Mouse (Mus musculus) layer of hippocampus, postnatal 14 days (tissue): ENCODE results near the gene Rps11. TPM values are rescaled to one million over a fixed set of nuclear protein-coding genes. Genes with fewer than 3 reads are reported as not detected.
"Not testable (repeated sequence)": the region's sequence is repeated elsewhere in the genome, so short reads cannot be mapped to it uniquely, and the experiment has no call there.

Experiments used
- DNase-seq, 2 experiments: peaks; one replicate each; pipeline ENCODE4 v3.0.0; 2021 to 2022; ENCODE audit warnings: low spot score in 2 of 2, mixed read lengths in 1 of 2
- total RNA-seq, 2 experiments: library from RNA; stranded (reverse); gene quantifications; 2 replicates each; pipeline ENCODE4 v1.2.3; 2021

Rps11 gene
- total RNA-seq, 2 experiments from 2014 or later, result 427 to 461 TPM

- DNase-seq, result no peak
Measured at GRCm38 (mm10) chr7:45134544-45135026, 10.3 kb upstream of the Rps11 start.

DNA sequence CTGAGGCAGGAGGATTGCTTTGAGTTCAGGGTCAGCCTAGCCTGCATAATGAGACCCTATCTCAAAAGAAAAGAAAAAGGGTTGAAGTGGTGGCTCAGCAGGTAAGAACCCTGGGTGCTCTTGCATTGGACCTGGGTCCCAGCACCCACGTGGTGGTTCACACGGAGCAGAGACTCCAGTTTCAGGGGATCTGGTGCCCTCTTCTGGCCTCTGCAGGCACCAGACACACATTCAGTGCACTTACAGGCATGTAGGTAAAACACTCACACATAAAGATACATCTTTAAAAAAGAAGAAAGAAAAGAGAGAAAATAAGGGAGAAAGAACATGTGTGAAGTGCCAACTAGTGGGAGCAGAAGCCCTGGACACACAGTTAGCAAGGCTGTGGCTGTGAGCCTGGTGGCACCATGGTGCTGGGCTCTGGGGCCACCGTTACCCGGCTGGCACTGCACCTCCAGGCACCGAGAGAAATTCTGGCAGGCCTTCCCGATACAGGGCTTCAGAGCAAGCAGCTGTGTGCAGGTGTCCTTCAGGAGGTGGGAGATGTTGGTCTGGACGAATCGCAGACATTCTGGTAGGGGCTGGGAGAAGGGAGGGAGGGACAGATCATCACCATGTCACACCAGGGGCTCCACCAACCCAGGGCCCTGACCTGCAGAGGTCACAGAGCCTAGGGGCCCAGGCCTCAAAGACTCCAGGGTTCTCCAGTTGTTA lies 9.4 kb upstream of the Rps11 start:
- DNase-seq, result no peak

DNA sequence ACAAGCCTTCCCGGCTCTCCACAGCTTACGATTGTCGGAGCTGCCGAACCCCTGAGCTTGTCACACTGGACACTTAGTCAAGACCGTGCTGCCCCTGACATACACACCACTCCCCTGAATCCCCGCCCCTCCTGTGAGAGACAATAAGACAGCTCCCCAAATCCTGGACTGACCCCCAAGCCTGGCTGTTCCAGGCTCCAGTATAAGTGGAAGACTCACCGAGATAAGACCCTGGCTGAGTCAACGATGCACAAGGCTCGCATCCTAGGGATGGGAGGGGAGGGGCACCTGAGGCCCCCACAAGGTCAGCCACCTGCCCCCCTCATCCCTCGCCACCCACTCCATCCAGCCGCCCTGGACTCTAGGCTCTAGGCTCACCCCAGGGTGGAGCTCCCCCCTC lies 7.6 kb upstream of the Rps11 start:
- no peak for DNase-seq

DNA sequence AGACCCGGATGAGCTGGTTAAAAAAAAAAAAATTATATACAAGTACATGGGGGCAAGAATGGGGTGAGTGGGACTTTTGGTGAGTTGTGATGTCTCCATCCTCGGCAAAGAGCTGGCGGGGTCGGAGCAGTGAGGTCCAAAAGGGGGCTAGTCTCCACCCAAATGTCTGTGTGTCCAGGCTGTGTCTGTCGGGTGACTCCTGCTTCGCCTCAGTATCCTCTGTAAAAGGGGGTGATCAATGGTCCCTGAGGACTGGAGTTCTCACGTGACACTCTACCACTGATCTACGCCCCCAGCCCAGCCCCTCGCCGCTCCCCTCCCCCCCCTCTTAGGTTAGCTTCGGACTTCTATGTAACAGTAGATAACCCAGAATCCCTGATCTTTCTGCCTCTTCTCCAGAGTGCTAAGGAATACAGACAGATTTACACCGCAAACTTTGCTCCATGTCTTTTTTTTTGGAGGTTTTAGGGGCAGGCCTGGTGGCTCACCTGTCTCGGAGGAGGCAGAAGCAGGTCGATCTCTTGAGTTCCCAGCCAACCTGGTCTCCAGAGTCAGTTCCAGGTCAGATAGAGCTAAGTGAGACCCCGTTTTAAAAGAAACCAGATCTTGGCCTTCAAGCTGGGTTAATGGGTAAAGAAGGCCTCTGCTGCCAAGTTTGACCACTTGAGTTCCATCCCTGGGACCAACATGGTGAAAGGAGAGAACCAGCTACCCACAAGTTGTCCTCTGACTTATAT lies 5.7 kb upstream of the Rps11 start:
- no peak for DNase-seq

DNA sequence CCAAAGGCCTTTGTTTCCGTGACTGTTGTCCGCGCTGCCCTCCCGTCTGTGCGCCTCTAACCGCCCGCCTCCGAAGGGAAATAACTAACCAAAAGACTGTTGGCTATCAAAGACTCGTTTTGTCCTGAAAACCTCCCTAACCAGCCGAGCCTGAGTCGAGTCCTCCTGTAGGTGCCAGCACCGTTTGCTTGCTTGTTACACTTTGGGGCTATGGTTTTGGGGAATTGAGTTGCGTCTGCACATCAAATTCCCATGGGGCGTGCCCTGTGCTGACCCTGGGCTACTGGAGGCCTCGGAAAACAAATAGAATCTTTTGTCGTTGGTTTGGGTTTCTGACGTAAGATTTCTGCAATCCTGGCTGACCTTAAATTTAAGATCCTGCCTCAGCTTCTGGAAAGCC lies 5.1 kb upstream of the Rps11 start:
- DNase-seq, result no peak

- DNase-seq, result peak; percentile 99 to 100
Measured at GRCm38 (mm10) chr7:45128624-45129246, 4.5 kb upstream of the Rps11 start, which contains the start of gene Rpl13a. Rpl13a (minus strand) TSS chr7:45128761.

DNA sequence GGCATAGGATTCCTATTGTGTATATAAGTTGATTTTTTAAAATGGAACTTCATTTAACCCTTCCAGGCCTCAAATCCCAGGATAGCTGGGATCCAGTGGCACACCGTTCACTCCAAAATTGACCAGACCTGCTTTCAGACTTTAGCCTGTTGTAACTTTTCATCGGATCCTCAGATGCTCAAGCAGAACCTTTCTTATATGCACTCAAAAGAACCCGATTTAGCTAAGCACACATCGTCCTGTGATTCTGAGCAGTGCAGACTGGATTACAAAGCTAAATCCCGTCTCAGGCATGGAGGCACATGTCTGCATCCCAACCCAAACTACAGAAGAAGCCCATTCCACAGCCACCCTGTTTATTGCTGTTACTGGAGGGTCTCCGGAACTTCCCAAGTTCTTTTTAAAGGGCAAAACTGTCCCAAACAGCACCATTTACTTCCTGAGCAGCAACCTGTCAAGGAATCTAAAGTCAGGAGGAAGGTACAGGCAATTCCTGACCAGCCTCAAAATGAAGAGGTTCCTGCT lies 3.5 kb upstream of the Rps11 start:
- no peak for DNase-seq

DNA sequence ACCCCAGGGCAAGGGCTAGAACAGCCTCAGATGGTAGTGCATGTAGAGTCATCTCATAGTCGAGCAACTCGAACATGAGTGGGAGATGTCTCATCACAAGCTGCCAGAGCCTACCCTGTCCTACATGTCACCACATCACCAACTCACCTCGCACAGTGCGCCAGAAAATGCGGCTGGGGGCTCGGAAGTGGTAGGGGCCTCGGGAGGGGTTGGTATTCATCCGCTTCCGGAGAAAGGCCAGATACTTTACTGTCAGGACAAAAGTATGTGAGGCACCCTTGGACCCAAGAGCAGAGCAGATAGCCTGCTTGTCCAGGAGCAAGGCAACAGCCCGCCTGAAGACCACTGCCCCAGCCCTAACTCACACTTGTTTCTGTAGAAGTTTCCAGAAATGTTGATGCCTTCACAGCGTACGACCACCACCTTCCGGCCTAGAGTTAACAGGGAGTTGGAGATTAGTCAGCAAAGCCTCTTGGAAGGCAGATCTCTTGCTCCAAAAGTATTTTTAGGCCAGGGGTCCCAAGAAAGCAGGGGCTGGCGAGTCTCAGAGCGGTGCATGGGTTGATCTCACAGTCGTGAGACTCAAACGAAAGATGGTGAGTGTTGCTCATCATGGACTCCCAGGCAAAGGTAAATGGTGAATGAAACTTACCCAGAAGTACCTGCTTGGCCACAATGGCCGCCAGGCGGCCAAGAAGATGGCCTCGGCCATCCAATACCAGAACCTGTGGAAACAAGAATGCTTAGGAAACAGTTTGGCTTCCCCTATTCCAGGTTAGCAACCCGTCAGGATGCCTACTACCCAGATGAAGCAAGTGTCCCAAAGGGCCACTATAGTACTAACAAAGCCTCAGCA lies 2.8 kb upstream of the Rps11 start:
- DNase-seq, result no peak

DNA sequence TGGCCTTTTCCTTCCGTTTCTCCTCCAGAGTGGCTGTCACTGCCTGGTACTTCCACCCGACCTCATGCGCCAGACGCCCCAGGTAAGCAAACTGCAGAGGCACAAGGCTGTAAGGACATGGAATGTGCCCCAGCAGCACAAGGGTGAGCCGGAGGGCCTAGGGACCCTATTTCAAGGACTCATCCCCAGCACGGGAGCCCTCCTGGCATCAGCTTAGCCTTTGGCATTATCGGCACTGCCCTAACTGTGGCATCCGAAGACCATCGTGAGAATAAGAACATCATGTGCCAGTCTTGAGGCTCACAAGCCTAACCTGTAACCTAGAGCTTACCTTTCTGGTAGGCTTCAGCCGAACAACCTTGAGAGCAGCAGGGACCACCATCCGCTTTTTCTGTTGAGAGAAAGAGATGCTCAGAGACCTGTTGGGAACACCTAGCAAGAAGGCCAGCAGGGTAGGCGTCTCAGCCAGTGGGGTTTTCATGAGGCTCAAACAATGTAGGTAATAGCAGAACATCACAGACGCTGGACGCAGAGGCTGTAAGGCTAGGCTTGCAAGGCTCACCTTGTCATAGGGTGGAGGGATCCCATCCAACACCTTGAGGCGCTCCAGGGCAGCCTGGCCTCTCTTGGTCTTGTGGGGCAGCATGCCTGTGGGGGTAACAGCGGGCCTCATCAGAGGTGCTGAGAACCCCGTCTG lies 2.1 kb upstream of the Rps11 start:
- no peak for DNase-seq

GRCm38 (mm10) chr7:45125649-45126048 lies 1.4 kb upstream of the Rps11 start:
- DNase-seq, result not testable (repeated sequence)

DNA sequence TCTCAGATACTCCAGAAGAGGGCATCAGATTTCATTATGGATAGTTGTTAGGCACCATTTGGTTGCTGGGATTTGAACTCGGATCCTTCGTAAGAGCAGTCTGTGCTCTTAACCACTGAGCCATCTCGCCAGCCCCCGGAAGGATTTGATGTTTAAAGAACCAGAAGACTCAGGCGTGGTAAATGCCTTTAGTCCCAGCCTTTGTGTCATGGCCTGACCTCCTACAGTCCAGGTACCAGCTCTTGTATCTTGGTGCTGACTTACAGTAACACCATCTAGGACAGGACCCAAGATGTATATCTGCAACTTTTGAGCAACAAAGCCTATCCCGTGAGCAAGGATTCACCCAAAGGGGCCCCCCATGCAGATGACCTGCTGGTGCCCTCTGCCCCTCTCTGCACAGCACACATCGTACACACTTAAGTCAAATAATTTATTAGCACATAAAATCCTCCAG lies 933 bp upstream of the Rps11 start:
- DNase-seq, result no peak

- no peak for DNase-seq
Measured at GRCm38 (mm10) chr7:45123186-45123570, 1.1 kb downstream of the Rps11 start.

DNA sequence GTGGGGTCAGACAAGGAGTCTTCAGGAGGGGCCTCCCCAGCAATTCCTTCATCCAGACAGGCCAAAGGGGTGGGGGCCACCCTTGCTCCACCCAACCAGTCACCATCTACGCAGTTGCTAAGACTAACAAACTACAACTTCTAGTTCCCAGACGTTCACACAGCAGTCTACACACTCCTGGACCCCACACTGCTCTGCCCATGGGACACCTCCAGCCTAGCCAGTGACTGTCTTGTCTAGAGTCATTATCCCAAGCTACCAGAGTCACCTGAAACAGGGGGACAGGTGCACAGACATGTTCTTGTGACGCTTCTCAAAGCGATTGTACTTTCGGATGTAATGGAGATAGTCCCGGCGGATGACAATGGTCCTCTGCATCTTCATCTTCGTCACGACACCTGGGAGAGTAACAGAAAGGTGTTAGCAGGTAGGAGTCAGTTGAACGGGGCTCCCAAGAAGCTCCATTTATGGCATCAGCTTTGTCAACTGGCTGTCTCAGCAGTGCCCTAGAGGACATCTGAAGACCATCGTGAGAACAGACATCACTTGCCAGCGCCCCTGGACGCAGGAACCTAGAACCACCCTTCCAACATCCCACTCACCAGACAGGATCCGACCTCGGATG lies 1.6 kb downstream of the Rps11 start:
- no peak for DNase-seq

GRCm38 (mm10) chr7:45121966-45122365 lies 2.3 kb downstream of the Rps11 start:
- no peak for DNase-seq

DNA sequence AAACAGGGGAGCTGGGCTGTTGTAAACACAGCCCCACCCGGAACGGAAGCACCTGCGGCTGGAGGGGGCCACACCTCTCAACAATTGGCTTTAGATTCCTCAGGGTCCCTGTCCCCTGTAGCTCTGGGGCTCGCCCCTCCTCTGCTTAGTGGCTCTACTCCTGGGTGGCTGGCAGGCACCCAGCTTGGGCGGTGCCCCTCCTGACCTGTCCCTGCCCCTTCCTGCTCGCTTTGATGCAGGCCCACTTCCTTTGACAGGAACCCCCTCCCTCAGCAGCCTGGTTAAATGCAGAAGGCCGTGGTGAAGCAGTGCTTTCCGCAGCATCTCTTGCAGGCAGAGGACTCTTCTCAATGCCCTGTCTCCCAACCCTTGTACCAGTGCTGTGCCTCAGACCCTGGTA lies 2.8 kb downstream of the Rps11 start:
- DNase-seq, result no peak

DNA sequence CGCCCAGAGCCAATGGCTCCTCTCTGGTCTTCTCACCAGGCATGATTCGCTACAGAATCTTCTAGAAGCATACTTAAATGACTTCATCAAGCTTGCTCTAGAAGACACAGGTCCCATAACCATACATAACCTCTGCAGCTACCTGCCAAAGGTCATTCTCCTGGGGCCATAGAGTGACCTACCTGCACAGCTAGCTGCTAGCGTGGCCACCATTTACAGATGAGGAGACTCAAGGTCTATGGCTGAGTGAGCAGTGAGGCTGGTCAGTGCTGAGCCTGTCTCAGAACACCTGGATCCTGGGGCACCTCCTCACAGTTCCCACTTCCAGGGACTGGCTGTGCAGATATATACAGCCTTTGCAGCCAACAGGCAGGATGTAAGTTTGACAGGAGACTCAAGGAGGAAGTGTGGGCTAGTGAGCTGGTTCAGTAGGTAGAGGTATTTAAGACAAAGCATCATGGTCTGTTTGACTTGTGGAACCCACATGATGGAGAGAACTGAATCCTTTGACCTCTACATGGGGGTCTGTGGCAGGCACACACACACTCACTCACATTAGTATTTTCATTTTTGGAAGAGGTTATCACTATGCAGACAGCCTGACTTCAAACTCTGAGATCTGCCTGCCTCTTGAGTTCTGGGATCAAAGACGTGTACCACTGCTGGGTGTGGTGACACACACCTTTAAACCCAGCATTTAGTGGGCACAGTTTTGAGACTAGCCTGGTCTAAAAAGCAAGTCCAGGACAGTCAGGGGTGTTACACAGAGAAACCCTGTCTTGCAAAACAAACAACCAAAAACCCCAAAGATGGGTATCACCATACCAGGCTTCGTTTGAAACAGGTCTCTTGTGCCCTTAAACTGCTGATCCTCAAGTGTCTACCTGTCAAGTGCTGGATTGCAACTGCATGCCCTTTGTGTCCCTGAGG lies 4.2 kb downstream of the Rps11 start:
- no peak for DNase-seq

GRCm38 (mm10) chr7:45118336-45118735 lies 5.9 kb downstream of the Rps11 start:
- no peak for DNase-seq

DNA sequence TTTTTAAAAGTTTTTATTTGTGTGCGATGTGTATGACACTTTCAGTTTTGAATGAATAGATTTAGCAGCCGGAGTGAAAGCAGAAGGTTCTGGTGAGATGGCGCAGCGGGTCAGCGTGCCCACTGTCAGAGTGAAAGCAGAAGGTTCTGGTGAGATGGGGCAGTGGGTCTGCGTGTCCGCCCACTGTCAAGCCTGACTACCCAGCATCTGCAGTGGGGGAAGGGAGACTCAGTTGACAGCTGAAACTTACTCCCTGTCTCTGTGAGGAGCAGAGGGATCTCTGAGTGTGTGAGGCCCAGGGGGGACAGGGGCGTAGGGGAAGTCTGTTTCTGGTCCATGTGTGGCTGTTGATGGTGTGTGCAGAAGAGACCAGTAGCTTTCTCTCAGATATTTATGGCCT lies 6.7 kb downstream of the Rps11 start:
- no peak for DNase-seq

- DNase-seq, result no peak
Measured at GRCm38 (mm10) chr7:45113476-45113875, 10.8 kb downstream of the Rps11 start.
